Mouse (Mus musculus) cerebellum, postnatal 36 days (tissue): ENCODE measurements around the gene Fam83f.

Source experiments
- DNase-seq, 2 experiments: peaks; one replicate each; pipeline ENCODE4 v3.0.0; 2021 to 2022; ENCODE audit warnings: mixed read lengths in 2 of 2

The Fam83f gene

DNA sequence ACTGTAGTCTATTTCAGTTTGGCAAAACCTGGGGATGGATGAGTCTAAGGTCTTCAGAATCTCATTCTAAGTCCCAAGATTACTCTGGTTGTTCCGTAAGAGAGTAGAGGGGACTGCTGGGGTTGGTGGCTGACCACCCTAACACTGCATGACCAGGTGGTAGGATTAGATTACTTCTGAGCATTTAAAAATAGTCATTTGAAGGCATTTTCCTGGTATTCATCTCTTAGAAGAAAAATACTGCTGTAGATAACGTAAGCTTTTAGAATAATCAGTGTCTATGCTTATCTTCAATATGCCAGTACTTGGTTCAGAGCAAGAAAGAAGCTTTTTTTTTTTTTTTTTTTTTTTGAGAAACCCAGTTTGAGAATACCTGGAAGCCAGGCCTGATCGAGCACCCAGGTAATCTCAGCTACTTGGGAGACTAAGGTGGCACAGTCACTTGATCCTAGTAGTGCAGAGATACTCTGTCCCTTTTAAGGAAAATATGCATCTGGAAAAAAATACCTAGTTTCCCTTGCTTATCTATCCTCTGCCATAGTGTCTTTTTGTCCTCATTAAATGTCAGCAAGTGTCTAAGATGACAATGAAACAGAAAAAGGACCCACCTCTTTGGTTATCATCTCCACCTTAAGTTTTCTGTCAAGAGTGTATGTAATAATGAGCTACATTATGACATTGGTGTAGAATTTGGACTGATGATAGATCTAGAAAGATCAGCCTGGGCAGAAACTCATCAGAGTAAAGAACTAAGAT, 73.2 kb downstream of the Fam83f start:
- no peak for DNase-seq

DNA sequence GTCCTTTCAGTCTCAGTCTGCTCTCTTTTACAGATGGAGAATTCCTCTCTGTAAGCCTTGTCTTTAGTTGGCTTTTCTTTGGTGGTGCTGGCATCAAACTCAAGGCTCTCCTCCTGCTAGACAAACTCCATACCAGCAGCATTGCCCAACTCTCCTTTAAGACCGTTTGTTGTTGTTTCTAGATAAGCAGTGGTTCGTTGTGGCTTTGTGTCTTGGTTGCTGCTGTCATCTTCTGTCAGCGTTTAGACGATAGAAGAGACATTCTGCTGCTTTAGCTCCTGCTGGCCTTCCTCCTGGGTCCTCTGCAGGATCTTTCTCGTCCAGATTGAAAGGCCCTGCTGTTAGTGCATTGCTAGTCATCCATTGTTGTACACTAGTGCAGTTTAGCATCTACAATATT, 77.3 kb downstream of the Fam83f start:
- no peak for DNase-seq
